Mouse (Mus musculus): ENCODE results near the gene Prkx. TPM values are rescaled to one million over a fixed set of nuclear protein-coding genes. Genes with fewer than 3 reads are reported as not detected.

Prkx gene
- total RNA-seq, 1 experiment from 2014 or later = 17.0 TPM

Other genes starting within 250 kb of the Prkx start
- gene Pbsn, start 57.3 kb upstream of the Prkx start, total RNA-seq (2021) = not detected in 2 replicates
- not detected in 2 replicates for gene Gm14744, start 68.5 kb upstream of the Prkx start, total RNA-seq (2021)
- not detected in 2 replicates for gene 5430402E10Rik, start 128.8 kb upstream of the Prkx start, total RNA-seq (2021)